ENCODE assay signal across 11 mouse cellular contexts in genomic region chr2:85129496-85129971, GRCm38 (mm10). TPM values are rescaled to one million over a fixed set of nuclear protein-coding genes. Genes with fewer than 3 reads are reported as not detected.
A peak's percentile ranks its signal among the peaks of the same experiment; 100 is the strongest.
DNase-seq lines count a peak whose midpoint lies in the region; ATAC-seq and TF ChIP-seq lines count a peak whose summit lies in the region.
"Had no signal": no experiment of that assay in that cellular context is flagged by ENCODE, and none has a peak within 500 bp of the region (broad histone marks: within the 10 kb centered on the region; RNA-seq: fewer than 3 reads in every experiment).

No protein-coding gene starts in this region.

- no peak for TF ChIP-seq CTCF in kidney, postnatal 0 days (IDR thresholded peaks at IDR 0.05; ENCODE audit: low read depth)

- ATAC-seq in hindbrain, embryonic 15.5 days (ENCODE audit: low FRiP score, low read depth), result peak; percentile 59; the same call in 1 of the 2 replicates
- ATAC-seq in hindbrain, embryonic 12.5 days (ENCODE audit: low FRiP score), result no peak
- peak; percentile 65 for ATAC-seq in heart, embryonic 11.5 days (replicated peaks; ENCODE audit: insufficient number of reproducible peaks, low FRiP score, low TSS enrichment)
- 0 out of 2 replicates have a peak, but pooled peaks have one; percentile 15 for ATAC-seq in kidney, postnatal 0 days (replicated peaks; ENCODE audit: low FRiP score, low read depth)
- no peak for ATAC-seq in forebrain, embryonic 13.5 days

- no peaks in the 10 kb centered on the region for H3K27me3 ChIP-seq in hindbrain, embryonic 15.5 days
- no peaks in the 10 kb centered on the region for H3K27me3 ChIP-seq in hindbrain, embryonic 12.5 days
- H3K27me3 ChIP-seq in heart, embryonic 11.5 days (ENCODE audit: control insufficient read depth, insufficient read depth, low read length), result no peaks in the 10 kb centered on the region
- H3K27me3 ChIP-seq in kidney, postnatal 0 days (ENCODE audit: insufficient read depth, low read length), result no peaks in the 10 kb centered on the region
- no peaks in the 10 kb centered on the region for H3K27me3 ChIP-seq in forebrain, embryonic 13.5 days
- H3K27me3 ChIP-seq: forebrain, embryonic 12.5 days had no signal

- no peak overlapping the region for H3K9ac ChIP-seq in hindbrain, embryonic 15.5 days
- H3K9ac ChIP-seq in hindbrain, embryonic 12.5 days, result no peak overlapping the region
- no peak overlapping the region for H3K9ac ChIP-seq in heart, embryonic 11.5 days (ENCODE audit: low read depth, low read length)
- no peak overlapping the region for H3K9ac ChIP-seq in kidney, postnatal 0 days (ENCODE audit: low read depth, low read length)
- no peak overlapping the region for H3K9ac ChIP-seq in forebrain, embryonic 13.5 days
- H3K9ac ChIP-seq: forebrain, embryonic 12.5 days had no signal

- DNase-seq in kidney, postnatal 0 days (ENCODE audit: low spot score), result peak; percentile 63
- DNase-seq in lung, postnatal 25 days (ENCODE audit: low spot score), result peak; percentile 73
- DNase-seq in left cerebral cortex, postnatal 25 days (ENCODE audit: low spot score in 2 of 2), result no peak
- DNase-seq in layer of hippocampus, adult 9-10 months (ENCODE audit: low spot score), result no peak
- DNase-seq: right cerebral cortex, postnatal 14 days had no signal

- H3K27ac ChIP-seq in hindbrain, embryonic 15.5 days (replicated peaks), result no peak overlapping the region
- no peak overlapping the region for H3K27ac ChIP-seq in hindbrain, embryonic 12.5 days
- H3K27ac ChIP-seq in heart, embryonic 11.5 days (ENCODE audit: low read depth, low read length), result peak overlapping the region; percentile 76
- peak overlapping the region; percentile 64 for H3K27ac ChIP-seq in kidney, postnatal 0 days
- H3K27ac ChIP-seq in forebrain, embryonic 13.5 days, result no peak overlapping the region
- H3K27ac ChIP-seq: forebrain, embryonic 12.5 days had no signal

- H3K4me2 ChIP-seq in hindbrain, embryonic 15.5 days, result no peak overlapping the region
- no peak overlapping the region for H3K4me2 ChIP-seq in hindbrain, embryonic 12.5 days (replicated peaks)
- H3K4me2 ChIP-seq in heart, embryonic 11.5 days, result no peak overlapping the region
- no peak overlapping the region for H3K4me2 ChIP-seq in kidney, postnatal 0 days (ENCODE audit: low read length)
- H3K4me2 ChIP-seq in forebrain, embryonic 13.5 days, result no peak overlapping the region
- H3K4me2 ChIP-seq: forebrain, embryonic 12.5 days had no signal

- 50% methylated on average over 6 of the region's 6 CpGs for WGBS in hindbrain, embryonic 15.5 days
- WGBS in hindbrain, embryonic 12.5 days, result 41% methylated on average over 6 of the region's 6 CpGs
- 27% methylated on average over 6 of the region's 6 CpGs for WGBS in heart, embryonic 11.5 days (ENCODE audit: insufficient replicate concordance)
- 40% methylated on average over 6 of the region's 6 CpGs for WGBS in kidney, postnatal 0 days
- 48% methylated on average over 6 of the region's 6 CpGs for WGBS in forebrain, embryonic 13.5 days

- intact Hi-C loops in left cerebral cortex, postnatal 25 days (cut with DNase I), result no loop called here

- H3K4me3 ChIP-seq in hindbrain, embryonic 15.5 days, result no peak overlapping the region
- H3K4me3 ChIP-seq in hindbrain, embryonic 12.5 days, result no peak overlapping the region
- no peak overlapping the region for H3K4me3 ChIP-seq in heart, embryonic 11.5 days (ENCODE audit: low read depth, low read length)
- no peak overlapping the region for H3K4me3 ChIP-seq in kidney, postnatal 0 days (replicated peaks; ENCODE audit: low read depth, low read length)
- H3K4me3 ChIP-seq in forebrain, embryonic 13.5 days, result no peak overlapping the region
- H3K4me3 ChIP-seq: forebrain, embryonic 12.5 days had no signal

- H3K9me3 ChIP-seq in hindbrain, embryonic 15.5 days, result no peaks in the 10 kb centered on the region
- no peaks in the 10 kb centered on the region for H3K9me3 ChIP-seq in hindbrain, embryonic 12.5 days (replicated peaks)
- H3K9me3 ChIP-seq in heart, embryonic 11.5 days (replicated peaks; ENCODE audit: control insufficient read depth, low read length), result no peaks in the 10 kb centered on the region
- no peaks in the 10 kb centered on the region for H3K9me3 ChIP-seq in kidney, postnatal 0 days (replicated peaks; ENCODE audit: low read length)
- H3K9me3 ChIP-seq in forebrain, embryonic 13.5 days (replicated peaks), result no peaks in the 10 kb centered on the region
- H3K9me3 ChIP-seq: forebrain, embryonic 12.5 days had no signal

- H3K4me1 ChIP-seq in hindbrain, embryonic 15.5 days (replicated peaks), result no peaks in the 10 kb centered on the region
- peaks cover 4% of the 10 kb centered on the region; the same call in 1 of the 2 replicates for H3K4me1 ChIP-seq in hindbrain, embryonic 12.5 days
- H3K4me1 ChIP-seq in heart, embryonic 11.5 days (ENCODE audit: control insufficient read depth, insufficient read depth, low read length), result peaks cover 19% of the 10 kb centered on the region
- no peaks in the 10 kb centered on the region; the same call in 1 of the 2 replicates for H3K4me1 ChIP-seq in kidney, postnatal 0 days (replicated peaks; ENCODE audit: insufficient read depth, low read length)
- no peaks in the 10 kb centered on the region for H3K4me1 ChIP-seq in forebrain, embryonic 13.5 days

- H3K36me3 ChIP-seq in hindbrain, embryonic 15.5 days, result no peaks in the 10 kb centered on the region
- no peaks in the 10 kb centered on the region for H3K36me3 ChIP-seq in hindbrain, embryonic 12.5 days
- no peaks in the 10 kb centered on the region for H3K36me3 ChIP-seq in heart, embryonic 11.5 days (ENCODE audit: control insufficient read depth, insufficient read depth, low read length)
- no peaks in the 10 kb centered on the region for H3K36me3 ChIP-seq in kidney, postnatal 0 days (ENCODE audit: insufficient read depth, low read length)
- no peaks in the 10 kb centered on the region for H3K36me3 ChIP-seq in forebrain, embryonic 13.5 days (ENCODE audit: poor library complexity, severe bottlenecking)
- H3K36me3 ChIP-seq: forebrain, embryonic 12.5 days had no signal

RNA-seq across cellular contexts. Expression of gene Aplnr, which starts 6.5 kb away (rescaled TPM):
- polyA plus RNA-seq in hindbrain, embryonic 15.5 days (2015; fragmentation: Nextera tagmentation; extraction: Ambion mirVana), result 30.5 and 31.6 TPM in 2 replicates
- 41.5 and 48.4 TPM in 2 replicates for polyA plus RNA-seq in hindbrain, embryonic 12.5 days (2016; fragmentation: Nextera tagmentation; extraction: Ambion mirVana)
- polyA plus RNA-seq in heart, embryonic 11.5 days (2014; fragmentation: Nextera tagmentation; extraction: Ambion mirVana), result 8.9 and 9.7 TPM in 2 replicates
- 77.7 and 81.3 TPM in 2 replicates for polyA plus RNA-seq in kidney, postnatal 0 days (2015; fragmentation: Nextera tagmentation; extraction: Ambion mirVana)
- total RNA-seq in left cerebral cortex, postnatal 25 days (2021), result 1 to 10 TPM; 1.9 to 2.0 TPM
- 20.0 and 21.7 TPM in 2 replicates for polyA plus RNA-seq in forebrain, embryonic 13.5 days (2015; fragmentation: Nextera tagmentation; extraction: Ambion mirVana)
- total RNA-seq: CH12.LX had no signal

Comparison
In these comparisons a context has a peak if more than half of its experiments do, and no peak if none do; other contexts are left out.
1. ATAC-seq: peak in hindbrain, embryonic 15.5 days (single experiment), heart, embryonic 11.5 days (single experiment) and kidney, postnatal 0 days (single experiment); none in hindbrain, embryonic 12.5 days (single experiment) and forebrain, embryonic 13.5 days (single experiment).
2. H3K27ac ChIP-seq: peak in heart, embryonic 11.5 days (single experiment) and kidney, postnatal 0 days (single experiment); none in hindbrain, embryonic 15.5 days (single experiment), hindbrain, embryonic 12.5 days (single experiment) and forebrain, embryonic 13.5 days (single experiment).
3. DNase-seq: peak in kidney, postnatal 0 days (single experiment) and lung, postnatal 25 days (single experiment); none in left cerebral cortex, postnatal 25 days (0 of 2) and layer of hippocampus, adult 9-10 months (single experiment).